Mouse (Mus musculus): ENCODE measurements around the gene H1f0.

- no peak for TF ChIP-seq POLR2A (IDR thresholded peaks at IDR 0.05; ENCODE audit: low read depth, low read length)
- TF ChIP-seq CTCF (IDR thresholded peaks at IDR 0.05; ENCODE audit: borderline replicate concordance, insufficient read depth, low read length) = no peak
Observed at GRCm38 (mm10) chr15:79074446-79074845, 46.2 kb downstream of the H1f0 start.

Data from embryonic fibroblast, embryonic 13.5 days (primary cell).